Mouse (Mus musculus) forebrain, embryonic 16.5 days (tissue): ENCODE data around the gene Gm9049. TPM values are rescaled to one million over a fixed set of nuclear protein-coding genes. Genes with fewer than 3 reads are reported as not detected.
"Not testable (repeated sequence)": the region's sequence is repeated elsewhere in the genome, so short reads cannot be mapped to it uniquely, and the experiment has no call there.

Source experiments
- ATAC-seq: fragments of 200-750 bp; cut with Nextera tagmentation; 2 replicates; pipeline ENCODE4 v1.8.0; 2017; ENCODE audit warnings: mild to moderate bottlenecking, moderate library complexity
- H3K27ac ChIP-seq: fragments of 300-500 bp; sonication (generic); 2 replicates; pipeline ENCODE4 v1.5.1; 2014; ENCODE audit warnings: low read length, control low read depth
- H3K27me3 ChIP-seq: fragments of 300-500 bp; sonication (generic); replicated peaks from 2 replicates; pipeline ENCODE4 v1.6.1; 2014; ENCODE audit warnings: low read length; ENCODE audit not compliant: control insufficient read depth, insufficient read depth
- H3K36me3 ChIP-seq: fragments of 300-500 bp; sonication (generic); 2 replicates; pipeline ENCODE4 v1.6.1; 2014; ENCODE audit not compliant: control insufficient read depth, insufficient read depth
- H3K4me1 ChIP-seq: fragments of 300-500 bp; sonication (generic); replicated peaks from 2 replicates; pipeline ENCODE4 v1.6.1; 2014; ENCODE audit warnings: low read length; ENCODE audit not compliant: control insufficient read depth, insufficient read depth
- H3K4me2 ChIP-seq: fragments of 300-500 bp; sonication (generic); 2 replicates; pipeline ENCODE4 v1.6.1; 2014; ENCODE audit warnings: mild to moderate bottlenecking, low read length, control low read depth
- H3K4me3 ChIP-seq: fragments of 300-500 bp; sonication (generic); replicated peaks from 2 replicates; pipeline ENCODE4 v1.5.1; 2014; ENCODE audit warnings: mild to moderate bottlenecking, low read length, control low read depth
- H3K9ac ChIP-seq: fragments of 300-500 bp; sonication (generic); replicated peaks from 2 replicates; pipeline ENCODE4 v1.6.1; 2014; ENCODE audit warnings: low read depth, low read length, control low read depth
- H3K9me3 ChIP-seq: fragments of 300-500 bp; sonication (generic); 2 replicates; pipeline ENCODE4 v1.6.1; 2016; ENCODE audit warnings: low read length; ENCODE audit not compliant: control insufficient read depth
- WGBS: fragments of 180-500 bp; shearing (Covaris S2); extraction: QIAGEN DNeasy Blood & Tissue Kit; methylation state at CpG from one replicate; pipeline ENCODE4 v1.1.7; 2014; 5-methylcytosine and 5-hydroxymethylcytosine counted together
- polyA plus RNA-seq: library from polyadenylated mRNA; unstranded; fragments of >200 nt; fragmentation: Nextera tagmentation; extraction: Ambion mirVana; gene quantifications from 2 replicates; pipeline ENCODE4 v1.2.1, GENCODE M21; 2015

Gene Gm9049
- polyA plus RNA-seq, 1 experiment from 2014 or later, result not detected

- not testable (repeated sequence) for ATAC-seq, H3K27ac ChIP-seq, H3K4me2 ChIP-seq, H3K9ac ChIP-seq, H3K4me3 ChIP-seq, H3K9me3 ChIP-seq, H3K36me3 ChIP-seq, H3K4me1 ChIP-seq, H3K27me3 ChIP-seq
- WGBS, result 47% methylated on average over 2 of the region's 2 CpGs
Observed at GRCm38 (mm10) chr10:118302133-118302532, 51.8 kb downstream of the Gm9049 start.

Other genes starting within 250 kb of the Gm9049 start
- gene Mdm1, start 212.3 kb downstream of the Gm9049 start, polyA plus RNA-seq, result 32.7 and 36.8 TPM in 2 replicates
- gene Il22, start 149.2 kb downstream of the Gm9049 start, polyA plus RNA-seq, result not detected in 2 replicates
- gene Gm32717, start 113.3 kb downstream of the Gm9049 start, polyA plus RNA-seq, result 0.25 and 0.27 TPM in 2 replicates
- gene Gm32802, start 95.4 kb downstream of the Gm9049 start, polyA plus RNA-seq, result 0.25 and 0.27 TPM in 2 replicates
- not detected in 2 replicates for gene Iltifb, start 59.1 kb downstream of the Gm9049 start, polyA plus RNA-seq
- not detected in 2 replicates for gene Gm9040, start 27.1 kb downstream of the Gm9049 start, polyA plus RNA-seq
- gene Gm9044, start 21.7 kb downstream of the Gm9049 start, polyA plus RNA-seq, result not detected in 2 replicates
- not detected in 2 replicates for gene Gm9045, start 16.3 kb downstream of the Gm9049 start, polyA plus RNA-seq
- not detected in 2 replicates for gene Gm9046, start 10.8 kb downstream of the Gm9049 start, polyA plus RNA-seq
- gene Gm9048, start 5.4 kb downstream of the Gm9049 start, polyA plus RNA-seq, result not detected in 2 replicates
- not detected in 2 replicates for gene Ifng, start 86.9 kb upstream of the Gm9049 start, polyA plus RNA-seq